Mouse (Mus musculus): ENCODE data around the gene Tfpt.
"Not testable (repeated sequence)": the region's sequence is repeated elsewhere in the genome, so short reads cannot be mapped to it uniquely, and the experiment has no call there.

Gene Tfpt

GRCm38 (mm10) chr7:3578196-3578595 lies 51.5 kb downstream of the Tfpt start:
- no peak for DNase-seq (ENCODE audit: low spot score in 2 of 2)

- no peak for DNase-seq (ENCODE audit: low spot score in 2 of 2)
These were observed 53.2 kb downstream of the Tfpt start for GRCm38 (mm10) chr7:3576354-3577124.

GRCm38 (mm10) chr7:3574216-3574615 lies 55.5 kb downstream of the Tfpt start:
- no peak for DNase-seq (ENCODE audit: low spot score in 2 of 2)

- DNase-seq (ENCODE audit: low spot score in 2 of 2): no peak
These were observed 57.9 kb downstream of the Tfpt start for GRCm38 (mm10) chr7:3571847-3572246.

- not testable (repeated sequence) for DNase-seq (ENCODE audit: low spot score in 2 of 2)
These were observed 59.1 kb downstream of the Tfpt start for GRCm38 (mm10) chr7:3570580-3570979.
